Comparison of ENCODE assay signal across 9 mouse cellular contexts in genomic region chr19:53391787-53392186, GRCm38 (mm10). TPM values are rescaled to one million over a fixed set of nuclear protein-coding genes. Genes with fewer than 3 reads are reported as not detected.
DNase-seq lines count a peak whose midpoint lies in the region; ATAC-seq lines count a peak whose summit lies in the region.
"Had no signal": no experiment of that assay in that cellular context is flagged by ENCODE, and none has a peak within 500 bp of the region (broad histone marks: within the 10 kb centered on the region; RNA-seq: fewer than 3 reads in every experiment).

No protein-coding gene starts in this region.

- 74% methylated on average over 5 of the region's 5 CpGs for WGBS in lung, embryonic 15.5 days
- 86% methylated on average over 5 of the region's 5 CpGs for WGBS in embryonic facial prominence, embryonic 14.5 days
- 97% methylated on average over 5 of the region's 5 CpGs for WGBS in limb, embryonic 12.5 days
- 78% methylated on average over 5 of the region's 5 CpGs for WGBS in stomach, embryonic 15.5 days

- no peak overlapping the region for H3K27ac ChIP-seq in lung, embryonic 15.5 days
- H3K27ac ChIP-seq in embryonic facial prominence, embryonic 14.5 days (replicated peaks; ENCODE audit: low read depth, low read length): no peak overlapping the region
- no peak overlapping the region for H3K27ac ChIP-seq in limb, embryonic 12.5 days
- H3K27ac ChIP-seq in stomach, embryonic 15.5 days: no peak overlapping the region; the same call in 1 of the 2 replicates

- H3K27me3 ChIP-seq in lung, embryonic 15.5 days: no peaks in the 10 kb centered on the region
- H3K27me3 ChIP-seq in embryonic facial prominence, embryonic 14.5 days (replicated peaks; ENCODE audit: control insufficient read depth, insufficient read depth, low read length): no peaks in the 10 kb centered on the region
- H3K27me3 ChIP-seq in limb, embryonic 12.5 days: no peaks in the 10 kb centered on the region
- H3K27me3 ChIP-seq in stomach, embryonic 15.5 days (replicated peaks): no peaks in the 10 kb centered on the region

- peak overlapping the region; percentile 100; the same call in 1 of the 2 replicates for H3K4me3 ChIP-seq in lung, embryonic 15.5 days
- H3K4me3 ChIP-seq in embryonic facial prominence, embryonic 14.5 days (ENCODE audit: low read depth, low read length): peak overlapping the region; percentile 96; the same call in 1 of the 2 replicates
- H3K4me3 ChIP-seq in limb, embryonic 12.5 days (replicated peaks): peak overlapping the region; percentile 98
- H3K4me3 ChIP-seq in stomach, embryonic 15.5 days (replicated peaks): peak overlapping the region; percentile 100

- H3K36me3 ChIP-seq in lung, embryonic 15.5 days: peaks cover 19% of the 10 kb centered on the region
- peaks cover 23% of the 10 kb centered on the region for H3K36me3 ChIP-seq in embryonic facial prominence, embryonic 14.5 days (ENCODE audit: control insufficient read depth, insufficient read depth, low read length)
- peaks cover 22% of the 10 kb centered on the region for H3K36me3 ChIP-seq in limb, embryonic 12.5 days
- H3K36me3 ChIP-seq in stomach, embryonic 15.5 days: peaks cover 9% of the 10 kb centered on the region

- H3K9ac ChIP-seq in lung, embryonic 15.5 days: peak overlapping the region; percentile 75
- 0 out of 2 replicates have a peak overlapping the region, but pooled peaks have one; percentile 99 for H3K9ac ChIP-seq in embryonic facial prominence, embryonic 14.5 days (ENCODE audit: low read depth, low read length)
- H3K9ac ChIP-seq in limb, embryonic 12.5 days (replicated peaks): no peak overlapping the region
- H3K9ac ChIP-seq in stomach, embryonic 15.5 days: no peak overlapping the region

- no peak for DNase-seq in lung, postnatal 4 days
- no peak for DNase-seq in embryonic facial prominence, embryonic 14.5 days (ENCODE audit: low spot score)
- no peak for DNase-seq in right cerebral cortex, postnatal 25 days
- DNase-seq in spleen, postnatal 4 days (ENCODE audit: low spot score in 2 of 2): no peak
- DNase-seq in adrenal gland, postnatal 4 days (ENCODE audit: low spot score in 2 of 2): no peak

- peak overlapping the region; percentile 66 for H3K4me2 ChIP-seq in lung, embryonic 15.5 days
- H3K4me2 ChIP-seq in embryonic facial prominence, embryonic 14.5 days (ENCODE audit: low read depth, low read length): peak overlapping the region; percentile 90
- H3K4me2 ChIP-seq in limb, embryonic 12.5 days: peak overlapping the region; percentile 76
- H3K4me2 ChIP-seq in stomach, embryonic 15.5 days: peak overlapping the region; percentile 68

- ATAC-seq in lung, embryonic 15.5 days (ENCODE audit: borderline replicate concordance, extremely low read depth, low FRiP score, low TSS enrichment): no peak
- no peak for ATAC-seq in embryonic facial prominence, embryonic 14.5 days (ENCODE audit: low read depth)
- ATAC-seq in limb, embryonic 12.5 days (ENCODE audit: insufficient number of reproducible peaks, insufficient read depth, low FRiP score, low TSS enrichment, low read depth): no peak
- no peak for ATAC-seq in stomach, embryonic 15.5 days (ENCODE audit: insufficient read depth, low FRiP score, low read depth)

- no peaks in the 10 kb centered on the region for H3K9me3 ChIP-seq in lung, embryonic 15.5 days
- H3K9me3 ChIP-seq in embryonic facial prominence, embryonic 14.5 days (ENCODE audit: control insufficient read depth, low read length): no peaks in the 10 kb centered on the region
- H3K9me3 ChIP-seq in limb, embryonic 12.5 days: no peaks in the 10 kb centered on the region
- H3K9me3 ChIP-seq in stomach, embryonic 15.5 days: no peaks in the 10 kb centered on the region

- H3K4me1 ChIP-seq in lung, embryonic 15.5 days: peaks cover 26% of the 10 kb centered on the region
- peaks cover 8% of the 10 kb centered on the region for H3K4me1 ChIP-seq in embryonic facial prominence, embryonic 14.5 days (ENCODE audit: control insufficient read depth, insufficient read depth, low read length)
- H3K4me1 ChIP-seq in limb, embryonic 12.5 days (replicated peaks): peaks cover 11% of the 10 kb centered on the region
- H3K4me1 ChIP-seq in stomach, embryonic 15.5 days: peaks cover 12% of the 10 kb centered on the region

RNA-seq across cellular contexts. Expression of gene Smndc1, which starts 1.4 kb away (rescaled TPM):
- 38.5 and 41.8 TPM in 2 replicates for polyA plus RNA-seq in lung, embryonic 15.5 days (2015; fragmentation: Nextera tagmentation; extraction: Ambion mirVana)
- polyA plus RNA-seq in embryonic facial prominence, embryonic 14.5 days (2014; fragmentation: Nextera tagmentation; extraction: Ambion mirVana): 38.8 and 40.2 TPM in 2 replicates
- polyA plus RNA-seq in limb, embryonic 12.5 days (2016; fragmentation: Nextera tagmentation; extraction: Ambion mirVana): 46.7 and 53.1 TPM in 2 replicates
- polyA plus RNA-seq in stomach, embryonic 15.5 days (2015; fragmentation: Nextera tagmentation; extraction: Ambion mirVana): 38.2 TPM in 2 replicates
- 10 to 100 TPM; 49.1 to 52.1 TPM for total RNA-seq in adrenal gland, postnatal 4 days (2021)

RNA-seq across cellular contexts. Expression of gene Gm10197, which starts 20.2 kb away (rescaled TPM):
- 4.1 TPM in 1 of 2 replicates, not detected in the other for polyA plus RNA-seq in lung, embryonic 15.5 days (2015; fragmentation: Nextera tagmentation; extraction: Ambion mirVana)
- 6.4 TPM in 1 of 2 replicates, not detected in the other for polyA plus RNA-seq in embryonic facial prominence, embryonic 14.5 days (2014; fragmentation: Nextera tagmentation; extraction: Ambion mirVana)
- polyA plus RNA-seq in limb, embryonic 12.5 days (2016; fragmentation: Nextera tagmentation; extraction: Ambion mirVana): not detected in 2 replicates
- polyA plus RNA-seq in stomach, embryonic 15.5 days (2015; fragmentation: Nextera tagmentation; extraction: Ambion mirVana): 2.5 TPM in 1 of 2 replicates, not detected in the other
- total RNA-seq in adrenal gland, postnatal 4 days (2021): not detected
- total RNA-seq: layer of hippocampus, adult 18-20 months had no signal

Comparison
In these comparisons a context has a peak if more than half of its experiments do, and no peak if none do; other contexts are left out.
1. H3K9ac ChIP-seq: peak in lung, embryonic 15.5 days (single experiment) and embryonic facial prominence, embryonic 14.5 days (single experiment); none in limb, embryonic 12.5 days (single experiment) and stomach, embryonic 15.5 days (single experiment).
2. Peak in every context shown above with its lines, with median percentiles within 50 percentile points of each other: H3K4me2 ChIP-seq and H3K4me3 ChIP-seq.